Mouse (Mus musculus) kidney, postnatal 4 days (tissue): Measurements from ENCODE around the gene Pdcd11.
A peak's percentile ranks its signal among the peaks of the same experiment; 100 is the strongest.

Experiments
- DNase-seq, 2 experiments: peaks; one replicate each; pipeline ENCODE4 v3.0.0; 2021; ENCODE audit warnings: mixed read lengths in 2 of 2

The Pdcd11 gene

GRCm38 (mm10) chr19:47174515-47174914 lies 83.9 kb downstream of the Pdcd11 start:
- DNase-seq: peak; percentile 43 to 49

GRCm38 (mm10) chr19:47175472-47175871 lies 84.9 kb downstream of the Pdcd11 start:
- no peak for DNase-seq

- DNase-seq: no peak
These were observed 86.4 kb downstream of the Pdcd11 start for GRCm38 (mm10) chr19:47176916-47177505.

- DNase-seq: peak; percentile 46 to 59
These were observed 87.4 kb downstream of the Pdcd11 start for GRCm38 (mm10) chr19:47178001-47178400.

DNA sequence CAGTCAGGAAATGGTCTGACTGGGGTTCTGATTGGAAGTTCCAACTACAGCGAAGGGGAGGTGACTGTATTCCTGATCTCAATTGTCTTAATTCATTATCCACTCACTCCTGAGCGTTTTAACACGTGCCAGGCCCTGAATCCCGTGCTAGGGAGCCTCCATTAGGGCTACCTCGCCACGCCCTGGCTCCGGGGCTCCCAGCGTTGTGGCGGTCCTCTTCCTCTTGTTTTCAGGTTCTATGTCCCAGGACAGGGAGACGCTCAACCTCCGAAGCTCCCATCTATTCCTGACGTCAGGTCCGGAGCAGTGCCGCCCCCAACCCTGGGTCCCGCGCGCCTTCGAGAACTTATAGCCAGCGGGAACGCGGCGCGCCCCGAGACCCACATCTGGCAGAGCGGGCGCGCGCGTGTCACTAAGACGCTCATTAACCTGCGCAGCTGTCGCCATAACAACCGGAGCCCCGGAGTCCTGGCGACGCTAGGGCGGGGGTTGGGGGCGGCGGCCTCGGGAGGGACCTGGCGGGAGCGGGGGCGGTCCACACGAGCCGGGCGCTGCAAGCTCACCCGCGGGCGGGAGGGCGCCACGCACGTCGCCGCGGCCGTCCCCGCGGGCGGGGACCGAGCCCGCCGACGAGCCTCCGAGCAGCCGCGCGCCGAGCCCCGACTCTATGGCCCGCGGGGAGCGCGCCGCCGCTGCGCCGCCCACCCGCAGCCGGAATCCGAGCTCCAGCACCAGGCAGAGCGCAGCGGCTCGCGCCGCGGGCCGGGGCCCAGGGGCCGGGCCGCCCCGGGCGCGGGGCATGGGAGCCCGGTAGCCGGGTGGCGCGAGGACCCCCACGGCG lies 88.1 kb downstream of the Pdcd11 start, which contains the start of gene Neurl1a:
Gene Neurl1a, plus strand, starts transcription at position 390 of the 841 bp plus-strand sequence.
- peak; percentile 69 to 77 for DNase-seq

- DNase-seq: peak; percentile 37 to 60
These were observed 88.8 kb downstream of the Pdcd11 start for GRCm38 (mm10) chr19:47179272-47179809.

DNA sequence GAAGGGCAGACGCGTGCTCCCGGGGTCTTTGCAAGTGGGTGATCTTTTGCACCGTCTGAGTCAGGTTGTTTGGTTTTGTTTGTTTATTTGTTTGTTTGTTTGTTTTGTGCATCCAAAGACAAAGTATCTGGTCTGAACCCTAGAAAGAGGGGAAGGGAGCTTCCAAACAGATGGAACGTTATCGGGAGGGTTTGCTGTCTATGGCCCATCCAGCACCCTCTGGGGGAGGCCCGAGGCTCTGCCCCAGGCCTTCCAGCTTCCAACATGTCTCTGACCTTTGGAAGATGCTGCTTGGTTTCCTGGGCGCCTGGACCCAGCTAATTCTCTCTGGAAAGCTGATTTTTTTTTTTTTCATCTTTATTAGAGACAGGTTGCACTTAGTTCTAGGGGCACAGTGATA lies 89.4 kb downstream of the Pdcd11 start:
- no peak for DNase-seq
